Mouse (Mus musculus) CD4-positive, CD25-positive, alpha-beta regulatory T cell, adult 9 weeks (primary cell): Measurements from ENCODE around the gene Gm3182. TPM values are rescaled to one million over a fixed set of nuclear protein-coding genes. Genes with fewer than 3 reads are reported as not detected.

Experiments
- polyA plus RNA-seq: library from polyadenylated mRNA; unstranded; fragments of 100-300 nt; shearing (Covaris generic); gene quantifications from one replicate; pipeline ENCODE4 v1.2.1, GENCODE M21; 2017

Gm3182 gene
- polyA plus RNA-seq, result not detected

DNA sequence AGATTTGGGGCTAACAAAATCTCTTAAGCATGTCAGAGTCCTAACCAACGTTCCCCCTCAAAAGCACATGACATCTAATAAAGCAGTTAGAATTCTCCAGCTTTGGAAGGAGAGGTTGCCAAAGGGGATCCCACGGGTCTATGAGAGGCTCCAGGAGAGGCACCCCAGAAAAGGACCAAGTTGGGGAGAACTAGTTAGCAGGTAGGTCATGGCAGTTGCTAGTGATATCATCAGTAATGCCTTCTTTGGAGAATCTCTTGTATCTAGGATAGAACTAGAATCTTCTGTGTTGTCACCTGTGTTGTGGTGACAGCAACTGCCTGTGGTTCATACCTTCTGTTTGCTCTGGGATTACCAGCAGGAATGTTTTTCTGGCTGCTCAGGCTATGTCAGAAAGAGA is at the start of gene Gm3182:
Gm3182 (plus strand) TSS at position 301 of the 400 bp plus-strand sequence.

Other genes with a start within 250 kb of the Gm3182 start
- not detected for gene Gm3138, start 232.1 kb upstream of the Gm3182 start, polyA plus RNA-seq
- not detected for gene Gm3149, start 164.5 kb upstream of the Gm3182 start, polyA plus RNA-seq
- gene 2610042L04Rik, start 147.0 kb upstream of the Gm3182 start, polyA plus RNA-seq, result 7.4 TPM
- gene Gm3159, start 84.2 kb upstream of the Gm3182 start, polyA plus RNA-seq, result not detected
- gene Gm3164, start 66.3 kb upstream of the Gm3182 start, polyA plus RNA-seq, result 2.6 TPM
- 3.0 TPM for gene Gm3173, start 50.8 kb upstream of the Gm3182 start, polyA plus RNA-seq
- gene Gm3047, start 73.7 kb downstream of the Gm3182 start, polyA plus RNA-seq, result not detected
- gene Gm8159, start 150.6 kb downstream of the Gm3182 start, polyA plus RNA-seq, result not detected
- gene Gm3239, start 182.4 kb downstream of the Gm3182 start, polyA plus RNA-seq, result 0.19 TPM
- gene Gm7876, start 227.5 kb downstream of the Gm3182 start, polyA plus RNA-seq, result not detected
- 3.2 TPM for gene Gm3252, start 245.0 kb downstream of the Gm3182 start, polyA plus RNA-seq